Mouse (Mus musculus) layer of hippocampus, postnatal 10 days (tissue): ENCODE measurements at regions not wholly inside any gene's neighbourhood (a gene's known extent, or its start where the extent isn't known, plus 50 kb on each side); places are given as distances from the start of the nearest gene placed in this dataset.
"Not testable (repeated sequence)": the region's sequence is repeated elsewhere in the genome, so short reads cannot be mapped to it uniquely, and the experiment has no call there.

Source experiments
- DNase-seq, 2 experiments: peaks; one replicate each; pipeline ENCODE4 v3.0.0; 2021; ENCODE audit warnings: low spot score in 2 of 2

- DNase-seq: no peak
Measured at GRCm38 (mm10) chr10:120726369-120726768, 172.5 kb downstream of the Msrb3 start.

GRCm38 (mm10) chr10:120721956-120722532 is 176.9 kb downstream of the Msrb3 start:
- DNase-seq: no peak

- no peak for DNase-seq
Measured at GRCm38 (mm10) chr10:120720981-120721380, 177.9 kb downstream of the Msrb3 start.

- no peak for DNase-seq
Measured at GRCm38 (mm10) chr10:120720061-120720460, 178.8 kb downstream of the Msrb3 start.

GRCm38 (mm10) chr10:120717159-120717567 is 181.7 kb downstream of the Msrb3 start:
- no peak for DNase-seq

GRCm38 (mm10) chr10:120716391-120716790 is 182.5 kb downstream of the Msrb3 start:
- no peak for DNase-seq

GRCm38 (mm10) chr10:120707771-120708750 is 190.8 kb downstream of the Msrb3 start:
- no peak for DNase-seq

- no peak for DNase-seq
Measured at GRCm38 (mm10) chr10:120706684-120707290, 192.1 kb downstream of the Msrb3 start.

- peak; percentile 83 to 84 for DNase-seq
Measured at GRCm38 (mm10) chr10:120701833-120702232, 197.1 kb downstream of the Msrb3 start.

GRCm38 (mm10) chr10:120697275-120697856 is 201.5 kb downstream of the Msrb3 start:
- no peak for DNase-seq

GRCm38 (mm10) chr10:120696481-120696880 is 202.4 kb downstream of the Msrb3 start:
- DNase-seq: no peak

GRCm38 (mm10) chr10:120694472-120694871 is 204.4 kb downstream of the Msrb3 start:
- no peak for DNase-seq

GRCm38 (mm10) chr10:120691451-120691850 is 207.4 kb downstream of the Msrb3 start:
- peak in 1 of 2 experiments; percentile 20 for DNase-seq

GRCm38 (mm10) chr10:120686123-120686522 is 209.9 kb upstream of the Hmga2 start:
- DNase-seq: no peak

- DNase-seq: no peak
Measured at GRCm38 (mm10) chr10:120682021-120682420, 205.8 kb upstream of the Hmga2 start.

GRCm38 (mm10) chr10:120679982-120680381 is 203.7 kb upstream of the Hmga2 start:
- DNase-seq: no peak

GRCm38 (mm10) chr10:120678277-120678676 is 202.0 kb upstream of the Hmga2 start:
- no peak for DNase-seq

GRCm38 (mm10) chr10:120675369-120675768 is 199.1 kb upstream of the Hmga2 start:
- DNase-seq: no peak

GRCm38 (mm10) chr10:120674321-120675045 is 198.2 kb upstream of the Hmga2 start:
- DNase-seq: no peak

- DNase-seq: not testable (repeated sequence)
Measured at GRCm38 (mm10) chr10:120667678-120668031, 191.4 kb upstream of the Hmga2 start.
